Mouse (Mus musculus): Measurements from ENCODE around the gene Clock. TPM values are rescaled to one million over a fixed set of nuclear protein-coding genes. Genes with fewer than 3 reads are reported as not detected.

The Clock gene
- polyA plus RNA-seq, 1 experiment from 2014 or later: 19.2 TPM

DNA sequence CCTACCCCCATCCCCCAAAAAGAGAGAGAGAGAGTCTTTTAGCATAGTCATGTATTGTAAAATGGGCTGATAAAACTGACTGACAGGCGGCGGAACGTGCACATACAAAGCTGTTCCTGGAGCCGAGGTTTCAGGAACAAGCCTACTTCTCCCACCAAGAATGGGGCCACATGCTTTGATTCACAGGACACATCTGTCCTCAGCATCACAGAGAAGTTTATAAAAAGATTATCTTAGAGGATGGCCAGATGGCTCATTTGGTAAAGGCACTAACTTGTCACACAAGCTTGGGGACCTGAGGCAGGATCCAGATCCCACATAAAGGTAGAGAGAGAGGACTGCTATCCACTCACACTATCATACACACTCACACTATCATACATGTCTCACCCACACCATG lies 20.5 kb upstream of the Clock start:
- 91% methylated on average over 4 of the region's 4 CpGs for WGBS
- Histone ChIP-seq H3K27ac (no peak overlapping the region), H3K4me1 (replicated peaks; ENCODE audit: control insufficient read depth, insufficient read depth, low read length) (no peaks in the 10 kb centered on the region), H3K4me2 (replicated peaks) (no peak overlapping the region), H3K27me3 (ENCODE audit: control insufficient read depth, insufficient read depth, low read length) (no peaks in the 10 kb centered on the region), H3K36me3 (replicated peaks; ENCODE audit: control insufficient read depth, insufficient read depth) (no peaks in the 10 kb centered on the region), H3K4me3 (replicated peaks; ENCODE audit: low read length) (no peak overlapping the region), H3K9ac (no peak overlapping the region), H3K9me3 (ENCODE audit: control insufficient read depth, low read length) (no peaks in the 10 kb centered on the region)
- DNase-seq (ENCODE audit: low spot score): no peak
- no peak for ATAC-seq (ENCODE audit: low FRiP score)

DNA sequence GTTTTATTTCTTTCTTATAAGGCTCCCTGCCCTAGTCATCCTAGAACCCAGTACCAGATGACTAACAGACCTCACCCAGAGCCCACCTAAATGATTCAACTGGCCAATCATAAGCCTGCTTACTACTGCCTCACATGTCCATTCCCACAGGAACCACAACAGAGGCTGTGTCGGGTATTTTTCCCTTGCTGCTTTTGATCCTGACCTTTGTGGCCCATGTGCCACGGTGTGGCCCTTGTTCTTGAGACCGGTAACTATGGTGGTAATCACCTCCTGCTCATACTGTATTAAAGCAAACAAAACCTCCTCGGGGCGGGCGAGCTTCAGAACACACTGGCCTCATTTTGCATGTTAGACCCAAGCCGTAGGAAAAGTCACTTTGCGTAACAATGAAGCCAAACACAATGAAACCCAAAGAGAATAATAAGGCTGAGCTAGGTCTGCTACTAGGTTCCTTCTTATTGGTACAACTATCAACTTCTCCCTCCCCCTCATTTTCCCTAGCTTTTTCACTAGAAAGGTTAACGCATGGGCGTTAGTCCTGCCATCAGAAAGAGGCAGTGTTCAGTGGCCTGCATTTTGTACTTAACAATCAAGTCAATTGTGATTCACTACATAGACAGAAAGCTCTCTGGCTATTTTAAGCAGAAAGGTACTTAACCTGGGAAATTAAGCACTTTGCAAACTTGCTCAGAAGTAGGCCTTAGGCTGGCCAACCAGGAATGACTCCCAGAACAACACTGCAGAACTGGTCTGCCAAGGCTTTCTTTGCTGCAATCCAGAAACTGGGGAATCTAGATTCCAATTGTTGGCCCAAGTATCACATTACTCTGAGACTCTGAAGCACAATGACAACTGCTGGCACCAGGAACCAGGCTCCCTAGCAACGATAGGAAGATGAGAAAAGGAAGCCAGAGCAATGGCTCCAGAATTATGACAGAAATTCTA lies 16.9 kb upstream of the Clock start:
- no peaks in the 10 kb centered on the region for H3K36me3 ChIP-seq (replicated peaks; ENCODE audit: control insufficient read depth, insufficient read depth)
- no peaks in the 10 kb centered on the region for H3K4me1 ChIP-seq (replicated peaks; ENCODE audit: control insufficient read depth, insufficient read depth, low read length)
- H3K9me3 ChIP-seq (ENCODE audit: control insufficient read depth, low read length): no peaks in the 10 kb centered on the region
- no peak overlapping the region for H3K27ac ChIP-seq
- no peaks in the 10 kb centered on the region for H3K27me3 ChIP-seq (ENCODE audit: control insufficient read depth, insufficient read depth, low read length)
- no peak overlapping the region for H3K4me3 ChIP-seq (replicated peaks; ENCODE audit: low read length)
- ATAC-seq (ENCODE audit: low FRiP score) (no peak), DNase-seq (ENCODE audit: low spot score) (no peak)
- no peak overlapping the region for H3K9ac ChIP-seq
- 12% methylated on average over 11 of the region's 11 CpGs for WGBS
- no peak overlapping the region for H3K4me2 ChIP-seq (replicated peaks)

DNA sequence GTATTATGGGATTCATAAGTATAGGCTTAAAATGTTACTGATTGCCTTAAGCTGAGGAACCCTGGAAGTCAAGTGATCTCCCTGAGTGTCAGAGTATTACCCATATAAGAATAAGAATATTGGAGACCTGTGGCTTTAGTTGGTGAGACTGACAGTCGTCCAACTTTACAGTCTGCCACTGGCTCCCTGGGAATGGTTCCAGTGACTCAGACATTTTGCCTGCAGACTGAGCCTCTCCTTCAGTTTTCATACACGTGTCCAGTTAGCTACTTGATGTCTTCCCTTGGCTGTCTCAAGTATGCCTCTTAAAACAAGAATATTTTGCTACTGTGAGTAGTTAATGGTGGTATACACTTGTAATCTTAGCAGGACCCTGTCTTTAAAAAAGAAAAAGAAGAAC lies 3.6 kb upstream of the Clock start:
- WGBS: 62% methylated on average over 2 of the region's 2 CpGs
- no peak overlapping the region for H3K4me2 ChIP-seq (replicated peaks)
- no peaks in the 10 kb centered on the region for H3K9me3 ChIP-seq (ENCODE audit: control insufficient read depth, low read length)
- ATAC-seq (ENCODE audit: low FRiP score) (no peak), DNase-seq (ENCODE audit: low spot score) (no peak)
- H3K4me1 ChIP-seq (replicated peaks; ENCODE audit: control insufficient read depth, insufficient read depth, low read length): peaks cover 7% of the 10 kb centered on the region
- no peak overlapping the region for H3K4me3 ChIP-seq (replicated peaks; ENCODE audit: low read length)
- no peak overlapping the region for H3K27ac ChIP-seq
- H3K36me3 ChIP-seq (replicated peaks; ENCODE audit: control insufficient read depth, insufficient read depth): no peaks in the 10 kb centered on the region
- no peaks in the 10 kb centered on the region for H3K27me3 ChIP-seq (ENCODE audit: control insufficient read depth, insufficient read depth, low read length)
- no peak overlapping the region for H3K9ac ChIP-seq

DNA sequence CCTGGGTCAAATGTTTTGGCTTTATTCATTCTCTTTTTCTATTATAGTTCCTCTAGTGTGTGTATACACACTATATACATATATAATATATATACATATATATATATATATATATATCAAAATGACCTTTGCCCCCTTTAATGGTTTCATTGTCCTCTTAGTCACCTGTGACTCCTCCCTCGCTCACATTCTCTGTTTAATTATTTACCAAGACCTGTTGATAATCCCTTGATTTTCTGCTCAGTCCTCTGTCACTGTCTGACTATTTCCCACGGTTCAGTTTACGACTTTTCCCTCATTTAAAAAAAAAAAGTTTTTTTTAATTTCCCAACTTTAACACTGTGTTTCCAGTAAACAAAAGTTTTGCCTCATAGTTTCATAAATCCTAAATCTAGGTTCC lies 1.7 kb upstream of the Clock start:
- ATAC-seq (ENCODE audit: low FRiP score): no peak
- Histone ChIP-seq H3K4me1 (replicated peaks; ENCODE audit: control insufficient read depth, insufficient read depth, low read length) (peaks cover 23% of the 10 kb centered on the region), H3K9ac (no peak overlapping the region), H3K36me3 (replicated peaks; ENCODE audit: control insufficient read depth, insufficient read depth) (no peaks in the 10 kb centered on the region), H3K4me2 (replicated peaks) (no peak overlapping the region), H3K4me3 (replicated peaks; ENCODE audit: low read length) (no peak overlapping the region), H3K9me3 (ENCODE audit: control insufficient read depth, low read length) (no peaks in the 10 kb centered on the region), H3K27me3 (ENCODE audit: control insufficient read depth, insufficient read depth, low read length) (no peaks in the 10 kb centered on the region), H3K27ac (no peak overlapping the region)
- 65% methylated on average over 3 of the region's 3 CpGs for WGBS
- DNase-seq (ENCODE audit: low spot score): no peak

DNA sequence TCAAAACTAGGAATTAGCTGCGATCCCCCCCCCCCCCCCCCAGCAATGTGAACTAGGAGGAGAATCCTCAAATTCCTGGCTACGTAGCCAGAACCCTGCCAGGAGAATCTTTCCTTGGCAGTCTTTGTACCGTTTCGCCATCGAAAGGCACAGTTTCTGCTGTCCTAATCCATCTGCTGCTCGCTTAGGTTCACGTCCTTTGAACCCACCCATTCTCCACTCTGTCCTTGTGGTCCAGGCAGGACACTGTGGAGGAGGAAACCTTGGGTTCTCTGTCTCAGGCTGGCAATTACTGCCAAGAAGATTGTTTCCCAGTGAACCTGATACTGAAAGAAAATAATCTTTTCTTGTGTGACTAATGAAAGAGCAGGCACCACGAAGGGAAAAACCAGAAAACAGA lies 1.0 kb upstream of the Clock start:
- peak overlapping the region; percentile 99 for H3K4me3 ChIP-seq (replicated peaks; ENCODE audit: low read length)
- H3K36me3 ChIP-seq (replicated peaks; ENCODE audit: control insufficient read depth, insufficient read depth): no peaks in the 10 kb centered on the region
- H3K27me3 ChIP-seq (ENCODE audit: control insufficient read depth, insufficient read depth, low read length): no peaks in the 10 kb centered on the region
- peaks cover 29% of the 10 kb centered on the region for H3K4me1 ChIP-seq (replicated peaks; ENCODE audit: control insufficient read depth, insufficient read depth, low read length)
- H3K9me3 ChIP-seq (ENCODE audit: control insufficient read depth, low read length): no peaks in the 10 kb centered on the region
- H3K4me2 ChIP-seq (replicated peaks): peak overlapping the region; percentile 70
- 4% methylated on average over 8 of the region's 8 CpGs for WGBS
- DNase-seq (ENCODE audit: low spot score): no peak
- no peak for ATAC-seq (ENCODE audit: low FRiP score)
- no peak overlapping the region for H3K27ac ChIP-seq
- H3K9ac ChIP-seq: peak overlapping the region; percentile 94

DNA sequence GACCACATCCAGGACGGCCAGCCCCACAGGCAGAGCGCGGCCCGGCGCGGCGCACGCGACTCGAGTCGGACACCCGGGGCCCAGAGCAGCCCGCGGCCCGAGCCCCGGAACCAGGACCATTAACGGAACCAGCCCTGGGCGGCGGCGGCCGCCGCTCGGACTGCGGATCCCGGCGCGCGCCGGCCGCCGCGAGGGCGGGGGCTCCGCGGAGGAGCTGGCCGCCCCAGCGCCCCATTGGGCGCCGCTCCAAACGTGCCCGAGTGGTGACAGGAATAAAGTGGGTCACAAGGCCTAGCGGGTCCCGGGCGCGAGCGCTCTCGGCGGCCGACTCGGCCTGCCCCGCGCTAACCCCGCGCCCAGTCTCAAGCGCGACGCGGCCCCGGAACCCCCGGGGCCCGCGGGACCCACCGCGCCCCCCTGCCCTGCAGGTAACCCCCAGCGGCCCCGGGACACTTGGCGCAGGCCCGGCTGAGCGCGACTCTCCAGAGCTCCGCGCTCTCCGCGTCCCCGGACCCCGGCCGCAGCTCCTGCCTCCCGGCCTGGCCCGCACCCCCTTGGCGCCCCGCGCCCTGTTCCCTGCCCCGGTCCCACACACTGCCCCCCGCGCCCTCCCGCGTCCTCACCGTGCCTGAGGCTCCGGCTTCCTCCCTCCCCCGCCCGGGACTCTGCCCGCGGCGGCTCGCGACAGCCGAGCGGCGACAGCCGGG lies 694 bp downstream of the Clock start:
- Histone ChIP-seq H3K4me1 (replicated peaks; ENCODE audit: control insufficient read depth, insufficient read depth, low read length) (peaks cover 29% of the 10 kb centered on the region), H3K27ac (peak overlapping the region; percentile 95), H3K4me3 (replicated peaks; ENCODE audit: low read length) (peak overlapping the region; percentile 99), H3K27me3 (ENCODE audit: control insufficient read depth, insufficient read depth, low read length) (no peaks in the 10 kb centered on the region), H3K9me3 (ENCODE audit: control insufficient read depth, low read length) (no peaks in the 10 kb centered on the region), H3K9ac (peak overlapping the region; percentile 94), H3K36me3 (replicated peaks; ENCODE audit: control insufficient read depth, insufficient read depth) (no peaks in the 10 kb centered on the region), H3K4me2 (replicated peaks) (peak overlapping the region; percentile 70)
- WGBS: 1% methylated on average over 80 of the region's 100 CpGs
- DNase-seq (ENCODE audit: low spot score) (peak; percentile 76), ATAC-seq (ENCODE audit: low FRiP score) (peak; percentile 77)

DNA sequence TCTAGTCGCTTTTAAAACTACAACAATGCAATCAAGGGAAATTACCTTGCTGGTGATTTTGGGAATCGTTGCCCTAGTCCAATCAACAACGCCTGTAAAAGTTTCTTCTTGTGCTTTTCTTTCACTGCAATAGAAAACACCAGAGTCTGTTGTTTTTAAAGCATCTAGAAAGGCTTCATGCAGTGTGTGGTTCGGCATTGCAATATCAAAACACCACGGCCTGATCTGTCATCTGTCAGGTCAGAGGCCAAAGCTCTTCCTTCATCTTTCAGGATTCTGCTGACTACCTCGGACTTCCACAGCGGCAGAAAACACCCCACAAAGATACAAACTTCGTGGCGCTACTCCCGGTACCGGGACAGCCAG lies 1.2 kb downstream of the Clock start:
- H3K4me2 ChIP-seq (replicated peaks): peak overlapping the region; percentile 70
- ATAC-seq (ENCODE audit: low FRiP score) (no peak), DNase-seq (ENCODE audit: low spot score) (no peak)
- peak overlapping the region; percentile 95 for H3K27ac ChIP-seq
- H3K9ac ChIP-seq: peak overlapping the region; percentile 94
- H3K9me3 ChIP-seq (ENCODE audit: control insufficient read depth, low read length): no peaks in the 10 kb centered on the region
- peaks cover 29% of the 10 kb centered on the region for H3K4me1 ChIP-seq (replicated peaks; ENCODE audit: control insufficient read depth, insufficient read depth, low read length)
- no peaks in the 10 kb centered on the region for H3K27me3 ChIP-seq (ENCODE audit: control insufficient read depth, insufficient read depth, low read length)
- no peaks in the 10 kb centered on the region for H3K36me3 ChIP-seq (replicated peaks; ENCODE audit: control insufficient read depth, insufficient read depth)
- WGBS: 5% methylated on average over 11 of the region's 11 CpGs
- peak overlapping the region; percentile 99 for H3K4me3 ChIP-seq (replicated peaks; ENCODE audit: low read length)

DNA sequence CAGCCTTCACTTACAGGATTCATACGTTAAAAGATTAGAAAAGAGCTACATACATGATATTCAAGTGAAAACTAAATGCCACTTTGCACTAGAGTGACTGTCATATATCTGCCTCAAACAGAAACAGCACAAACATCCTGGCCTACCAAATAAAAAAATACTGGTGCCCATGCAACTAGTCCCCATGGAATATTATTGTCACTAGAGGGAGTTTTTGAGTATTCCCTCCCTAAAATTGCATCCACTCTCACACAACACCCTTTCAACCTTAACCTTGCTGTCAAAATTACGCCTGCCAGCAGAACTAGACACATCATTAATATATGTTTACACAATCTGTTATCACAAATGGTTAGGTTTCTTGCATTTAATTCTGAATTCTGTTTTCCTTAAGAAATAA lies 2.6 kb downstream of the Clock start:
- H3K4me3 ChIP-seq (replicated peaks; ENCODE audit: low read length): no peak overlapping the region
- H3K9ac ChIP-seq: no peak overlapping the region
- no peak overlapping the region for H3K4me2 ChIP-seq (replicated peaks)
- no peaks in the 10 kb centered on the region for H3K9me3 ChIP-seq (ENCODE audit: control insufficient read depth, low read length)
- H3K36me3 ChIP-seq (replicated peaks; ENCODE audit: control insufficient read depth, insufficient read depth): no peaks in the 10 kb centered on the region
- ATAC-seq (ENCODE audit: low FRiP score): no peak
- DNase-seq (ENCODE audit: low spot score): no peak
- no peaks in the 10 kb centered on the region for H3K27me3 ChIP-seq (ENCODE audit: control insufficient read depth, insufficient read depth, low read length)
- H3K4me1 ChIP-seq (replicated peaks; ENCODE audit: control insufficient read depth, insufficient read depth, low read length): peaks cover 29% of the 10 kb centered on the region
- no peak overlapping the region for H3K27ac ChIP-seq
- WGBS: 80% methylated on average over 2 of the region's 2 CpGs

DNA sequence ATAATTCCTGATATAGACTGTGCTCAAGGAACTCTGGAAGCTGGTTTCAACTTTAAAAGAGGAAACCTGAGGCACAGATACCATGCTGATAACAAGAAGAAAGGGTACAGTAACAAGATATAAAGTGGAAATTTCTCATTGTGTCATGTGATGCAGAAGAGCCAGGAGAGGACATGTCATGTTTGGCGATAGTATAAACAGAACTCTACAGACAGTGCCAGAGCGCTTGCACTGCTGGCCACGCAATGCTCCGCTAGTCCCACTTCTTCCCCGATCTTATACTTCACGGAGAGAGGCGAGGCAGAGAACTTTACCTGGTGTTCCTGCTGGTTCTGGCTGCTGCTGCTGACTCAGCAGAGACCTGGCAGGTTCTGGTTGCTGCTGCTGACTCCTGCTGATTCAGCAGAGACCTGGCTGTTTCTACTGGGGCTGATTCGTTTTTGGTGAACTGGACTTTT lies 15.3 kb downstream of the Clock start:
- 91% methylated on average over 8 of the region's 8 CpGs for WGBS
- H3K4me3 ChIP-seq (replicated peaks; ENCODE audit: low read length): no peak overlapping the region

More for the DNA sequence above, 15.3 kb downstream of the Clock start:
- Histone ChIP-seq H3K27ac (no peak overlapping the region), H3K4me1 (replicated peaks; ENCODE audit: control insufficient read depth, insufficient read depth, low read length) (no peaks in the 10 kb centered on the region), H3K27me3 (ENCODE audit: control insufficient read depth, insufficient read depth, low read length) (no peaks in the 10 kb centered on the region), H3K9ac (no peak overlapping the region), H3K36me3 (replicated peaks; ENCODE audit: control insufficient read depth, insufficient read depth) (no peaks in the 10 kb centered on the region), H3K9me3 (ENCODE audit: control insufficient read depth, low read length) (no peaks in the 10 kb centered on the region), H3K4me2 (replicated peaks) (no peak overlapping the region)
- no peak for DNase-seq (ENCODE audit: low spot score)
- no peak for ATAC-seq (ENCODE audit: low FRiP score)

All from hindbrain, embryonic 14.5 days (tissue).